Mouse (Mus musculus) kidney, adult 2 months (tissue): ENCODE data around the gene Wbp2nl. TPM values are rescaled to one million over a fixed set of nuclear protein-coding genes. Genes with fewer than 3 reads are reported as not detected.

Experiments
- DNase-seq: peaks from one replicate; pipeline ENCODE4 v3.0.0; 2021
- H3K27ac ChIP-seq: fragments of 200-500 bp; 2 replicates; pipeline ENCODE4 v1.5.1; 2012; ENCODE audit warnings: low read depth, low read length, control low read depth, inconsistent platforms; ENCODE audit not compliant: insufficient read depth
- H3K27me3 ChIP-seq: fragments of 200-500 bp; replicated peaks from 2 replicates; pipeline ENCODE4 v1.6.1; 2012; ENCODE audit warnings: mild to moderate bottlenecking, moderate library complexity, low read length, inconsistent platforms; ENCODE audit not compliant: control insufficient read depth, insufficient read depth
- H3K36me3 ChIP-seq: fragments of 200-500 bp; 2 replicates; pipeline ENCODE4 v1.6.1; 2012; ENCODE audit warnings: mild to moderate bottlenecking, moderate library complexity, low read length, inconsistent platforms; ENCODE audit not compliant: control insufficient read depth, insufficient read depth
- H3K4me1 ChIP-seq: fragments of 200-500 bp; 2 replicates; pipeline ENCODE4 v1.6.1; 2011; ENCODE audit warnings: low read length; ENCODE audit not compliant: control insufficient read depth, insufficient read depth
- H3K4me3 ChIP-seq: fragments of 200-500 bp; 2 replicates; pipeline ENCODE4 v1.5.1; 2011; ENCODE audit warnings: mild to moderate bottlenecking, low read depth, low read length, control low read depth; ENCODE audit not compliant: insufficient read depth
- CTCF ChIP-seq: fragments of 200-500 bp; conservative IDR thresholded peaks from 2 replicates; pipeline ENCODE4 v1.5.1; 2011; ENCODE audit warnings: low read depth, mild to moderate bottlenecking, control low read depth, low read length, moderate library complexity, mixed read lengths; ENCODE audit not compliant: insufficient read depth, insufficient read length
- POLR2A ChIP-seq: fragments of 200-500 bp; IDR thresholded peaks from one replicate; pipeline ENCODE4 v1.6.1; 2011; ENCODE audit warnings: low read depth, low read length, control low read depth
- WGBS: fragments of 180-500 bp; shearing (Covaris S2); methylation state at CpG from one replicate; pipeline ENCODE4 v1.1.7; 2018; 5-methylcytosine and 5-hydroxymethylcytosine counted together
- polyA plus RNA-seq: library from polyadenylated mRNA; depleted of rRNA; stranded (reverse); fragments of >200 nt; gene quantifications from 2 replicates; pipeline ENCODE4 v1.2.3, GENCODE M21; 2012

Wbp2nl gene
- polyA plus RNA-seq, 1 experiment: not detected

GRCm38 (mm10) chr15:82339150-82339549 is 40.4 kb downstream of the Wbp2nl start:
- Histone ChIP-seq H3K27ac (no peak overlapping the region), H3K4me3 (peak overlapping the region; percentile 73), H3K27me3 (no peaks in the 10 kb centered on the region), H3K36me3 (no peaks in the 10 kb centered on the region), H3K4me1 (peaks cover 13% of the 10 kb centered on the region; the same call in 1 of the 2 replicates)
- TF ChIP-seq POLR2A: no peak
- no peak for TF ChIP-seq CTCF
- no peak for DNase-seq
- 56% methylated on average over 10 of the region's 10 CpGs for WGBS

GRCm38 (mm10) chr15:82339634-82340254 is 41.0 kb downstream of the Wbp2nl start:
- DNase-seq: no peak
- 75% methylated on average over 8 of the region's 8 CpGs for WGBS
- H3K4me3 ChIP-seq: no peak overlapping the region
- no peak overlapping the region for H3K27ac ChIP-seq
- peaks cover 16% of the 10 kb centered on the region; the same call in 1 of the 2 replicates for H3K4me1 ChIP-seq
- no peaks in the 10 kb centered on the region for H3K27me3 ChIP-seq
- TF ChIP-seq CTCF: no peak
- no peak for TF ChIP-seq POLR2A
- H3K36me3 ChIP-seq: no peaks in the 10 kb centered on the region

DNA sequence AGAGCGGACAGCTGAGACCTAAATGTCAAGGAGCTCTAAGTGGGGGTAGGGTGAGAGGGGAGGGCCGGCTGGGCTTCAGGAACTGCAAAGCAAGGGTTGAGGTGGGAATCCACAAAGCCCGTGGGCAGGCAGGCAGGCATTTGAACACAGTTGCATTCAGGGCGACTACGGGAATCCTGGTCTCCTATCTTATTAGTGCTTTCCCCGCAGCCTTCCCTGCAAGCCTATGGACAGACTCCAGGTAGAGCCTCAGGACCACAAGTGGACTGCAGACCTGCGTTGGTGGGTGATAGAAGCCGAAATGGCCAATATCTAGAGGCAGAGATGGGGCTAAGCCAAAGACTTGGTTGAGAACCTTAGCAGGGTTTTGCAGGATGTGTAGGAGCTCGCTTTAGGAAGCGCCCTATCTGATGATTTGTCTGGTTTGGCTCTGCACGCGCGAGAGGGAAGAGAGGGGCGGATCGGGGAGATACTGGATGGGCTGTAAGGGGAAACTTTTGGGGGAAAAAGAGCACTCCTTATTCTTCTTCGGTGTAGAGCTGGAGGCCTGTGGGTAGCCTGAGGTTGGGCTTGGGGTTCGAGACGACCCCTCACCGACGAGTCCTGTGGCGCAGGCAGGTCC is 41.8 kb downstream of the Wbp2nl start:
- Histone ChIP-seq H3K27ac (no peak overlapping the region), H3K27me3 (no peaks in the 10 kb centered on the region), H3K4me3 (peak overlapping the region; percentile 15; the same call in 1 of the 2 replicates), H3K36me3 (no peaks in the 10 kb centered on the region), H3K4me1 (peaks cover 16% of the 10 kb centered on the region; the same call in 1 of the 2 replicates)
- no peak for TF ChIP-seq POLR2A
- TF ChIP-seq CTCF: no peak
- no peak for DNase-seq
- WGBS: 58% methylated on average over 21 of the region's 21 CpGs

GRCm38 (mm10) chr15:82341036-82341501 is 42.3 kb downstream of the Wbp2nl start:
- H3K4me1 ChIP-seq: peaks cover 16% of the 10 kb centered on the region; the same call in 1 of the 2 replicates
- H3K4me3 ChIP-seq: peak overlapping the region; percentile 15; the same call in 1 of the 2 replicates

DNA sequence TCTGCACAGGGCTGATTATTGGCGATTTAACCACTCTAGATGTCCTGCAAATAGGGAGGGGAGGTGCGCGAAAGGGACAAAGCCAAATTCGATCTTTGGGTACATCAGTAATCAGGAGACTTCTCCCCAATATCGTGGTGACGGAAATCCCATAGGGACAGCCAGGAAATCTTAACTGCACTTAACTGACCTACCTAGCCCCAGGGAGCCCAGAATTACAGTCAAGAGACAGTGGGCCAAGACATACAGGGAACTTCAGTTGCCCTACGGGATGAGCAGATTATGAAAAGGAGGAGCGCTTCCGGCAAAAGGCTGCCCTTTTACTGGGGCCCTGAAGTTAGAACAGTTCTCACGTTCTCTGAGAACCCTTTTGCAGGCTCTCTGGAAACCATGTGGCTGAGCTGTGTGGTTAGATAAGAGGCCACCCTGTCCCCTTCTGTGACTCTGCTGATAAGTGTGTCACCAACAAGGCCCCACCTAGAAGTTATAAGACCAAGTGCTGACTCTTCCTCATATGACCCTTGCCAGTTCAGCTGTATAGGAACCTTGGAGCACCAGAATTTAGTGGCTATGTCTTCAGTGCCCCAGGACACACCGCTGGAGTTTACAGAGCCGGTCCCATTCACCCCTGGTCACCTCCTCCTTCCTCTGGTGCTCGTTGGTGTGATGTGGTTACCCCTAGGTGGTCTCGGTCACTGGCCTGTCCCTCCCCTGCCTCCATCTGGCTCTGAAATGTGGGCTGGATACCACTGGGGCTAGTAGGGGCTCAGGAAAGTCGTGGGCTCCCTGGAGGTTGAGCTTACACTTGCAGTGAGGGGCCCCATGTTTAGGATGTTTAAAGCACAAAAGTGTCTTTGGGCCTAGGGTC is 43.2 kb downstream of the Wbp2nl start:
- H3K27me3 ChIP-seq: no peaks in the 10 kb centered on the region
- H3K27ac ChIP-seq: no peak overlapping the region
- no peak for DNase-seq
- no peak for TF ChIP-seq POLR2A
- TF ChIP-seq CTCF: no peak
- peaks cover 16% of the 10 kb centered on the region; the same call in 1 of the 2 replicates for H3K4me1 ChIP-seq
- H3K4me3 ChIP-seq: no peak overlapping the region
- 77% methylated on average over 15 of the region's 15 CpGs for WGBS
- H3K36me3 ChIP-seq: no peaks in the 10 kb centered on the region

More at GRCm38 (mm10) chr15:82341036-82341501, 42.3 kb downstream of the Wbp2nl start:
- Histone ChIP-seq H3K27me3 (no peaks in the 10 kb centered on the region), H3K36me3 (no peaks in the 10 kb centered on the region), H3K27ac (no peak overlapping the region)
- TF ChIP-seq POLR2A: no peak
- TF ChIP-seq CTCF: no peak
- DNase-seq: peak; percentile 40
- WGBS: 9% methylated on average over 39 of the region's 40 CpGs

GRCm38 (mm10) chr15:82342543-82342935 is 43.8 kb downstream of the Wbp2nl start:
- TF ChIP-seq CTCF (no peak), POLR2A (no peak)
- no peak overlapping the region for H3K4me3 ChIP-seq
- 85% methylated on average over 5 of the region's 5 CpGs for WGBS
- no peak overlapping the region for H3K27ac ChIP-seq
- peaks cover 16% of the 10 kb centered on the region; the same call in 1 of the 2 replicates for H3K4me1 ChIP-seq
- no peaks in the 10 kb centered on the region for H3K36me3 ChIP-seq
- no peak for DNase-seq
- H3K27me3 ChIP-seq: no peaks in the 10 kb centered on the region
